Mouse (Mus musculus) heart, postnatal 25 days (tissue): ENCODE data around the gene Dbndd2. TPM values are rescaled to one million over a fixed set of nuclear protein-coding genes. Genes with fewer than 3 reads are reported as not detected.

ENCODE experiments used
- DNase-seq: peaks from one replicate; pipeline ENCODE4 v3.0.0; 2022; ENCODE audit warnings: low spot score
- intact Hi-C: fragments of 180-260 bp; cut with DNase I; formaldehyde crosslinking; loops from one replicate; pipeline ENCODE4 v1.15.1; 2025
- total RNA-seq, 2 experiments: library from RNA; stranded (reverse); gene quantifications; 2 replicates each; pipeline ENCODE4 v1.2.3; 2021

Gene Dbndd2
- total RNA-seq, result 10 to 100 TPM; 14.4 to 21.9 TPM

DNA sequence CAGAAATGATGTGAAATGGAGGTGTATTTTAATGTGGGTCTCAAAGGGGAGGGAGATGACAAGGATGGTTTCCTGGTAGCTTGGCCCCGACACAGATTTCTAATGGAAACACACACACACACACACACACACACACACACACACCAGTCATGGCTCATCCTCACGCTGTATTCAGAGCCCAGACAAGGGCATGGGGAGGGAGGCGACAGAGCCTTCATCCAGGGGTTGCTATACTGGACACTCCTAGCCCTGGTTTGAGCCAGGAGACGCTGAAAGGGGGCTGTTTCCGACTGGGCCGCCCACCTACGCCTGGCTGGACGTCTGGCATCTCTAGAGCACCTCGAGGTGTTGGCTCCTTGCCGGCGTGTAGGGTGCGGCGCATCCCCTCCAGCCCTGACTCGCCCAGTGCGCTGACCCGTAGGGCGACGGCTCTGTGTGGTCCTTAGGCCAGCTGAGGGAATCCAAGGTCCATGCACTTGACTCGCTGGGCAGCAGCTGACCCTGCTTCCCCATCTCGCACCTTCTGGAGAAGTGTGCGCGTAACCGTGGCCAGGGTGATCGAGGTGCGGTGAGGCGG is at the start of gene Dbndd2:
Gene Dbndd2, plus strand, starts transcription at position 426 of the 577 bp plus-strand sequence.
- intact Hi-C loops, result no loop called here
- peak; percentile 51 for DNase-seq

DNA sequence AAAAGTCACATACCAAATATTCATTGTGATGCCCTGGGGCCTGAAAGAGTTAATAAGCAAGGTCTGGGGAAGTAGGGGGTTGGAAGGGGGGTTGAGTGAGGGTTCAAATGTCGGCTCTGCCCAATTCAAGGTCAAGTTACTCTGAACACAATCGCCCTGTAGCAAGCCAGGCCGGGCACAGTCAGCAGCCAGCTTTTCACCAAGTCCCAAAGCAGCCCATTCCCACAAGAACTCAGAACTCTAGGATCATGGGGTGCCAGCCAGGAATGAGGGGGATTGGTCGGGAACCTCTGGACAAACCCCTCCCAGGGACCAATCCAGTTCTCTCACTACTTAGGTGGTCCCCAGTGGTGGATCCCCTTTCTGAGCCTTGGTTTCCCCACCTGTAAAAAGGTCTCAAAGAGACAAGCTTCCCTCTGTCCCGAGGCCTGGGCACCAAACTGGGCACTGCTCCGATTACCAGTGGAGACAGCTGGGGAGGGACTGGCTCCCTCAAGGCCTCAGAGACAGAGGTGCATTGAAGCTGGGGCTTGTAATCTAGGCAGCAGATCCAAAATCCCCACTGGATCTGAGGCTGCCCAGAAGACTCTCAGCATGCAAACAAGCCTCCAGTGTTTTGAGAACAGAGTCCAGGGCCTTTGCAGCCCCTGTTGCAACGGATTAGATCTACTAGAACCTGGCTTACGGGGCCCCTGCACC is 49.5 kb upstream of the Dbndd2 start:
- DNase-seq, result no peak
- intact Hi-C loops, result no loop called here

DNA sequence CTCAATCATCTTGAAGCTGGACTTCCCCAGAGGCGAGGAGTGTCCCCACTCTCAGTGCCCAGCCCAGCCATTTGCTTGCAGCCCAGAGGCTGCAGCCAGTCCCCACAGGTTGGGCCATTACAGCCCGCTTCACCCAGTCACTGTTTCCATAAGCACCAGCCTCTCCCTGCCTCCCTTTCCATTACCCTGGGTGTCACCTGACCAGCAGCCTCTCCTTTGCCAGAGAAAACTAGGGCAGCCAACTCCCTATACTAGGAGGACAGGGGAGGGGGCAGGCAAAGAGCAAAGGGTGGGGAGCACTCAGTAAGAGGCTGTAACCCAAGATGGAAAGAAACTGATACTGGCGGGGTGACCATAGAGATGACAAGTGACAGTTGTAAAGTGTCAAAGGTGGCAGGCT is 48.9 kb upstream of the Dbndd2 start:
- no peak for DNase-seq
- intact Hi-C loops, result no loop called here

DNA sequence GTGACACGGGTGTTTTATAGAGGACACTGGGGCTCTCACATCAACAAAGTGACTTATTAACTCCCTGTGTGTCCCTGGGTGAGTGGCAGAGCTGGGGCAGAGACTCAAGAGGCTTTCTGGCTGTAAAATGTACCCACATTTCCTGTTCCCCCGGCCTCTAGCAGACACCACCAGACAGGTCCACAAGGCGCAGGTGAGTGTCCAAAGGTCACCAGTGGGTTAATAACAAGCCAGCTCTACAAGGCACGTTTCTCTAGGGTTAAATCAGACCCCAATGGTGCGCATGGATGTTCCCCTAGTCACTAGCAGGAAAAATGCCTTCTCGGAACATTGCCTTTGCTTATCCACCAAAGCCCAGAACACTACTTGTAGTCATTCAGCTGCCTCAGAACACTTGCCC is 48.2 kb upstream of the Dbndd2 start:
- intact Hi-C loops, result no loop called here
- no peak for DNase-seq

DNA sequence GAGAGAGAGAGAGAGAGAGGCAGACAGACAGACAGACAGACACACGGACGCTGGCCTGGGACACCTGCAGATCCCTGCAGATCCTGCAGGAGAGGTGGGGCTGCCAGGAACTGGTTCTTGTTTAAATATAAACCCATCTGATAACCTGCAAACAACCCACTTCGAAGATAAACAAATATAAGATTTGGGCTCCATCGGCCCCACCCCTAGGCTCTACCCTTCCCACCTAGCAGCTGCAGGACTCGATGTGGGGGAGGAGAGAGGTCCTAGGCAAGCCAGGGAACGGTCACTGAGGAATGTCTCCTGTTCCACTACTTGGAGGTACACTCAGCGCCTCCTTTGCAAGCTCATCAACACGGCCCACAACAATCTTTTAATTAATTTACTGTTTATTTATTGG is 47.6 kb upstream of the Dbndd2 start:
- intact Hi-C loops, result no loop called here
- no peak for DNase-seq

DNA sequence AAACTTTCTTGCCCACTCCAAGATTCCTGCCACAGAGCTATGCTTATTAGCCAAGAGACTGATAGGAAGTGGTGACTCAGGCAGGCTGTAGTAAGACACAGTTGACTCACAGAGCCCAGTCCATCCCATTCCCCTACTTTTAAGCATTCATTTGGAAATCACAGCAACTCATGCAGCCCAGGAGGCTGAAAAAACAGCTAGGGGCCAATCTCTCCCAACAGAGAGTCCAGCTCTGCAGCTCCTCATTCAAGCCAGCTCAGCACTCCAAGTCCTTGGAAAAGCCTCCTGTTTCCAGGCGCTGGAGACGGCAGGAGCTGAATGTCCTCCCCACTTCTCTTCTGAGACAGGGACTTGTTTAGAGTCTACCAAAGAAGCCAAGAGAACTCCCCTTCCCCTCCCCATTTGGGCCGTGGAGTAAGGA is 46.9 kb upstream of the Dbndd2 start:
- intact Hi-C loops, result no loop called here
- DNase-seq, result peak; percentile 23

DNA sequence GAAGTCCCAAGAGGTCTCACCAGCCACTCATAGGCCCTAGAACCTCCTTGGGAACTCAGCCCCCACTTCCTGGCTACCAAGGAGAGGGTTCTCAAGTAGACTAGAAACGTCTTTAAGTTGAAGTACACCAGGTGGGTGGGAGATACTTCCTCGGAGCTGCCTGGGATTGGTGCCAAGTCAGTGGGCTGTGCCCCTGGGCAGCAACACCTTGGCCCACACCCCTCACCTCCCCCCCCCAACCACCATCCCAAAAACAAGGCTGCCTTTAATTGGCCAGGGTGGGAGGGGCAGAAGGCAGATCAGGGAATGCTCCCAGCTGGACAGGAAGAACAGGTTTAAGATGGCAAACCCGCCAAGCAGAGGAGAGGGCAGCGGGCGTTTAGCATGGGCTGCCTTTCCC is 45.6 kb upstream of the Dbndd2 start:
- intact Hi-C loops, result no loop called here
- DNase-seq, result no peak

DNA sequence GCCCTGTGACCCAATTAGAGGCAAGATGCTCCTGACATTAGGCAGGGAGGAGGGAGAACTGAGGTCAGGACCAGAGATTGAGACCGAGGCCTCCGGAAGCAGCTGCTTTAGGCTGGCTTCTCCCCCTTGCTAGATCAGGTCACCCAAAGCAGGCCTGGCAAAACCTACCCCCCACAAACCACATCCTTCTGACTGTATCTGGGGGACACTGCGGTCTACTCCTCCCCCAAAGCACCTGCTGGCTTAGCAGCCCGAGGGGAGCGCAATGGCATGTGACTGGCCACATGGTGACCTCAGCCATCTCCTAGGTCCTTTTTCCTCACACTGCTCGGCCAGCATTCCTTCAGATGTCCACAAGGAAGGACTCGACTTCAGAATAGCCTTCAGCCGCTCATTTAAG is 44.8 kb upstream of the Dbndd2 start:
- intact Hi-C loops, result no loop called here

DNA sequence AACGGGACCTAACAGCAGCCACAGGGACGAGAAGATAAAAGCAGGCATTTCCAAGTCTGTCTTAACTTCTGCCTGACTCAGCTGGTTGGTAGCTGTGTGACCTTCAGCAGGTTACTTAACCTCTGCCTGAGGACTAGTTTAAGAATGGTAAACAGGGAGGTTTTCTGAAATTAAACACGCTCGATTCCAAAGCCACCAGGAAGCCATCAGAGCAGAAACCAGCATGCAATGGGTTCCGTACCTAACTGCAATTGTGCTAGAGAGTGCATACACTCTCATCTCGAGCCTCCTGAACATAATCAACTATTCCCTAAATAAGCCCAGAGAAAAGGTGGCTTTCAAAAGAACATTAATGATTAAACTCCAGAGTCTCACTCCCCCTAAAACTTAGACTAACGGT is 44.2 kb upstream of the Dbndd2 start:
- intact Hi-C loops, result no loop called here
- DNase-seq, result no peak

More for the DNA sequence above, 44.8 kb upstream of the Dbndd2 start:
- no peak for DNase-seq

DNA sequence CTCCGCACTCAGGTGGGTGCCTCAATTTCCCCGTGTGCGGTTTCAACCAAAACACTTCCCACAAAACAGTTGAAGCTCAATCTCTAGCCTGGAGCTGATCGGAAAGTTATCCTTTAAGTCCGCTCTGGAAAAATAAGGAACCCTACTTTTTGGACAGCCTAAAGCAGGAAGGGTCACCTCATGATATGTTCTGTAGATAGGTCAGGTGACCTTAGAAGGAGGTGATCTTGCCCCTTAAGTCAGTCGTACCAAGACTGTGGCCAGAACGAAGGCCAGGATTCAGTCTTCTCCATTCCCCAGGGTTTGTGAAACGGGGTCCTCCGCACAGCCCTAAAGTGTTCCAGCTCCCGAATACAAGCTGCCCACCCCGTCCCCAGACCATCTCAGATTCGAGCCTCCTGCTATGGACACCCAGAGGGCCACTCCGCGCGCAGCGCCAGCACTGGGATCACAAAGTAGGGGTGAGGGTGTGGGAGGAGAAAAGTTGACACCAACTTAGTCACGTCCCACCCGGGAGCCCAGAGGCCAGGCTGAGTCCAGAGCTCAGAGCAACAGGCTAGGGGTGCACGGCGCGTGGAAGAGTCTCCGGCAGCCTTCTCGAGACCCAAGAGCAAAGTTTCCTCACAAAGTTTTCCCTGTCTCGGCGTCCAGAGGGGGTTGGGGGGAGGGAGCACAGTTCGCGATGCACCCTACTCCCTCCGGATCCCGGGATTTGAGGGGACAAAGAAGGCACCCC is 43.4 kb upstream of the Dbndd2 start:
- intact Hi-C loops, result no loop called here
- DNase-seq, result peak; percentile 34

DNA sequence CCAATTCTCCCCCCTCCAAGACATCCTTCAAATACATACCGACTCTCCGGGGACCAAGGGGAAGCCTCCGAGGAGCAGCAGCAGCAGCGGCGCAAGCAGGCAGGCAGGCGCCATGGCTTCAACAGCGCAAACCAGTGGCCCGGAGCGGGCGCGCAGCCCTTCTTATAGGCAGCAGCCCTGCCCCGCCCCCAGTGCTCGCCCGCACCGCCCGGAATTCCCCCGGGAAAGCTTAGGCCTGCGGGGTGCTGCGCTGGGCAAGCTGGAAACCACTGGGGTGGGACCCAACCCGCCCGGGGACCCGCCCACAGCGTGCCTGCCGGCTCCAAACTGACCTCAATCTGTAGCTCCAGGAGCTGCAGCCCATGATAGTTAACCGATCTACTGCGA is 42.9 kb upstream of the Dbndd2 start:
- intact Hi-C loops, result no loop called here
- DNase-seq, result peak; percentile 77

DNA sequence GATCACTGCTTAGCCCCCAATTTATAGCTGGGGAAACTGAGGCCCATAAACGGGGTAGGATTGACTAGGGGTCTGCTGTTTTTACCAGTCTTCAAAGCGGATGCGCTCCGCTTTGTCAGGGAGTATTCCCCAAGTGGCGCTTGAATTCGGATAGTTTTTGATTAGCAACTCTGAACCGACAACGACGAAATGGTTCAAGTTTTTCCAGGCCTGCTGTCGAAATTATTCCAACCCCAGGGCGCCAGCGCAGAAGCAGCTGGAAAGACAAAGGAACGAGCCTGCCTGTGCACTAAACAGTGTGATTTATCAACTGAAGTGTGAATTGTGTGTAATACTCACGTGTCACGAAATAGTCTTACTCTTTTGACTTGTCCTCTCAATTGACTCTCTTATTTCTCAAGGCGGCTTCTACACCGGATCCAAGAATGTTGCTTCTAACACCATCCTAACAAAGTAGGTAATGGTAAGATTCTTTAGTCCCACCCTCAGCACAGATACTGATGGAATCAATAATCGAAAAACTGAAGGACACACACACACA is 42.4 kb upstream of the Dbndd2 start, which contains the start of gene Sdc4:
Gene Sdc4, minus strand, starts transcription at position 428 of the 541 bp plus-strand sequence.
- no peak for DNase-seq
- intact Hi-C loops, result no loop called here

DNA sequence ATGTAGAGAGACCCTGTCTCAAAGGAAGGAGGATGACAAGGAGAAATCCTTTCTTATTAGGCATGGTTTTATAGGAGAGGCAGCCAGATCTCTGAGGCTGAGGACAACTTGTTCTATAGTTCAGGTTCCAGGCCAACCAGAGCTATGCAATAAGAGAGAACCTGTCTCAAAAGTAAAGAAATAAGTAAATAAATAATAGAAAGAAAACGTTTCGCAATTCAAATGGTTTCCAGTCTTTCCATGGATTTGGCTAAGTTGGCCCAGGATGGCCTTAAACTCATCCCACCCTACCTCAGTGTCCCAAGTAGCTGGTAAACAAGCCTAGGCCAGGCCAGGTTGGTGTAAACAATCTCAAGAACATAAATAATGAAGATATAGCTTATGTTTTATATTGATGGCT is 41.2 kb upstream of the Dbndd2 start:
- no peak for DNase-seq
- intact Hi-C loops, result no loop called here

DNA sequence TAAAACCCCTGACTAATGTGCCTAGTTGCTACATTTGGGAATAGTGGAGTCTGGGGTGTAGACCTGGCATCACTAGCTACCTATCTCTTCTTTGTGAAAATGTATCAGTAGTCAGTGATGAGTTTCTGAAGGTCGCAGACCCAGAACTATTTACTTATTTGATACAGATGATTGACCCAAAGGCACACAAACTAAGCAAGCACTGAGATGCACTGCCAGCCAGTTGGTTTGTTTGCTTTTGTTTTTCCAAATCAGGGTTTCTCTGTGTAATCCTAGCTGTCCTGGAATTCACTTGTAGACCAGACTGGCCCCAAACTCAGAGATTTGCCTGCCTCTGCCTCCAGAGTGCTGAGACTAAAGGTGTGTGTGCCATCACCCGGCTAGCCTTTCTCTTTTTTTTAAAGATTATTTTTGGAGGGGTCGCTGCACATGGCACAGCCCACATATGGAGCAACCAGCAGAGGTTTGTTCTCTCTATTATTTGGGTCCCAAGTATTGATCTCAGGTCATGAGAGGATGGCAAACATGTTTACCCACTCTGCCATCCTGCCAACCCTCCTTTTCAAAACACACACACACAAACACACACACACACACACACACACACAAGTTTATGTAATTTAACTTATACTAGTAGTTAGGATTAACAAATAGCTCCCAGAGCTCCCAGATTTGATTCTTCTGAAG is 40.4 kb upstream of the Dbndd2 start:
- no peak for DNase-seq
- intact Hi-C loops, result no loop called here

DNA sequence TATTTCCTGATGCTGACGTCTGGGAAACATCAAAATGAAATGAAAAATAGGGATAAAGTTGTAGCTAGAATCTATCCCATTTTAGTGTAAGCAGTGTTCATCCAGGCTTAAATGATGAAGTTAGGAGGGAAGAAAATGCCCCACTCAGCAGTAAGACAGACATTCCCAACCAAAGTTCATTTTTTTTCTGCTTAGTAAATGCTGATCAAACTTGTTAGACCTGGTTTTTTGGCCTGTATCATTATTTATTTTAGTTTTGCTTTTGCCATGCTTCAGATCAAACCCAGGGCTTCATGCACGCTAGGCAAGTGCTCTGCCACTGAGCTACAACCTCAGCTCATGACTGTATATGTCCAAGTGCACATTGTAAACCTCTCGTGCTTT is 39.8 kb upstream of the Dbndd2 start:
- no peak for DNase-seq
- intact Hi-C loops, result no loop called here

DNA sequence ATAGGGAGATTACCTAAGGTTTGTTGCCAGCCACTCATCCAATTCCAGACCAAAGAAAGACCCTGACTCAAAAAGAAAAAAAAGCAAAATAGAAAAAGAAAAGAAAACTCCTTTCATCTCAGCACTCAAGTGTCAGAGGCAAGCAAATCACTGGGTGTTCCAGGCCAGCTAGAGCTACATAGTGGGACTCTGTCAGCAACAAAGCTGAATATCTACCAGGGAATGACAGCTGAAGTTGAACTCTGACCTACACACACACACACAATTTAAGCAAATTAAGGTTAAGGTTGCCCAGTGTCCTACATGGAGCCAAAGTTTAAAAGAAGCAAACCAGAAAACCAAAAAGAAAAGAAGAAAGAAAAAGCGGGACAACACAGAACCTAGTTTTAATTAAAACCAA is 37.8 kb upstream of the Dbndd2 start:
- intact Hi-C loops, result no loop called here
- DNase-seq, result no peak

DNA sequence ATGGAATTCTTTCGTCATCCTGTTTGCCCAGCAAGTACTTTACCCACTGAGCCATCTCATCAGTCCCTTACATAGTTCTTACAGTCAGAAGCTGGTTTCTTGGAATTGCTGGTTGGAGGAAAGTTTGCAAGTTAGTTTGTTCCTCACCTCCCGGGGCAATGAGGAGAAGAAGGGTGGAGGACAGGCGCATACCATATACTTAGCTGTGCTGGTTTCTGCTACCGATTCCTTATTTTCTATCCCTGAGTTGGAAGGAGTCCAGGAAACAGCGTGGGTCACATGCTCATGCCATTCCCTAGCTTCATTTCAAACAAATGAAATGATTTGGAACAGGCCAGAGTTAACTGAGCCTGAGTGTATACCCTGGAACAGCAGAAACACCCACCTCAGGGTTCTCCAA is 37.0 kb upstream of the Dbndd2 start:
- DNase-seq, result no peak
- intact Hi-C loops, result no loop called here

DNA sequence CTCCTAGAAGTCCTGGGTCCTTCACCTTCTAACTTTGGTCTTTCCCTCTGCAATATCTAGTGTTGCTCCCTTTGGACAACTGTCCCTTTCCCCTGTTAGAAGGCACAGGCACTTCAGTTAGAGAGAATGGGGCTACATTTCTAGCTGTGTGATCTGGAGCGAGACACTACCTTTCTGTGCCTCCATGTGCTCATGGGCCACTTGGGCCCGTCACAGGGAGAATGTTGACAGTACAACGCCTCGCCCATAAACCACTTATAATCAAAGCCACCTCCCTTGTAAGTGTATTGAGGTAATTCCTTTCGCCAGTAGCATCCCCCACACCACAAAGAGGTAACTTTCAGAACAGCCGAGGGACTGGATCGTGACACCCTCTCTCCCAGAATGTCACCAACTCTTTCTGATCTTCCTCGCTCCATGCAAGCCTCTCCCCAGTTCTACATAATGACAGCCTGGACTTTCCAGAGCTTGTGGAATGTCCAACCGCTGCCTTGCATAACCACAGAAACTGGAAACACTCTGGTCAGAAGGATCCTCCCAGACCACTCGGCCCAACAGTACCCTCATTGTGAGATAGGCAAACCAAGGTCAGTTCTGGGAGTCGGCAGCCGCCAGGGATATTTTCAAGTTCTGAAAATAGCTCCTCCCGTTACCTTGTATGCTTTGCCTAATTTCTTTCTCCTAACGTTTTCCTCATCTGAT is 36.4 kb upstream of the Dbndd2 start:
- DNase-seq, result no peak
- intact Hi-C loops, result no loop called here

DNA sequence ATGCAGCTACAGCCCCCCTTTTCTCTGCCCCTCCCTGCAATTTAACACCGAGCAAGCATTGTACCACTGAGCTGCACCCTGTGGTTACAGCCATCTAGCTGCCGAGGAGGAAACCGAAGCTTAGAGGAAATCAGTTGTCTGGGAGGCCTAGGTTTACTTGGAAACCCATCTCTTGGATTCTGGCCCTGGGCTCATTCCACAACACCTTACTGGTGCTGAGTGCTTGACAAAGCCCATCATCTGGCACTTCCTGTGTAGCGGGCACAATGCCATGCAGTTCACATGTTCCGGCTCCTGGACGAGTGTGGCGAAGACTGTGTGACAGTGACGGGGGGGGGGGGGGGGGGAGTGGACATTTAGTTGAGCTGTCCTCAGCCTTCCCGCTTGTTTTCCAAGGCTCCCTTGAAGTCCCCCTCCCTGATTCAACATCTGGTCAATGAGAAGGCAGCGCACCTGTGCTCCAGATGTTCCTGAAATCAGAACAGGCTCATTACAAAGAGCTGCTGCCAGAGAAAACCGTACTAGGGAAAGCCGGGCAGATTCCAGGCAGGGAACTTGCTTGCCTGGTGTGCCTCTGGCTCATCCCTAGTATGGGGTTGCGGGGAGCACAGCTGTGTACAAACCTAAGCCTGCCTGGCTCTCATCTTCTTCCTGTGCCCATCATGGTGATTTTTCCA is 33.8 kb upstream of the Dbndd2 start:
- intact Hi-C loops, result no loop called here
- DNase-seq, result peak; percentile 23
